Mouse (Mus musculus) hindbrain, embryonic 14.5 days (tissue): ENCODE results near the gene Mthfsd. TPM values are rescaled to one million over a fixed set of nuclear protein-coding genes. Genes with fewer than 3 reads are reported as not detected.
"Not testable (repeated sequence)": the region's sequence is repeated elsewhere in the genome, so short reads cannot be mapped to it uniquely, and the experiment has no call there.

Experiments used
- ATAC-seq: fragments of 200-750 bp; cut with Nextera tagmentation; 2 replicates; pipeline ENCODE4 v1.8.0; 2017; ENCODE audit warnings: moderate number of reproducible peaks, mild to moderate bottlenecking, moderate TSS enrichment, moderate library complexity; ENCODE audit not compliant: low FRiP score
- DNase-seq: peaks from one replicate; pipeline ENCODE4 v3.0.0-alpha.2; 2015; ENCODE audit warnings: low spot score
- H3K27ac ChIP-seq: fragments of 300-500 bp; sonication (generic); 2 replicates; pipeline ENCODE4 v1.5.1; 2014; ENCODE audit warnings: mild to moderate bottlenecking, moderate library complexity
- H3K27me3 ChIP-seq: fragments of 300-500 bp; sonication (generic); 2 replicates; pipeline ENCODE4 v1.6.1; 2014; ENCODE audit warnings: mild to moderate bottlenecking, low read length, mixed read lengths; ENCODE audit not compliant: control insufficient read depth, insufficient read depth
- H3K36me3 ChIP-seq: fragments of 300-500 bp; sonication (generic); replicated peaks from 2 replicates; pipeline ENCODE4 v1.6.1; 2014; ENCODE audit not compliant: control insufficient read depth, insufficient read depth
- H3K4me1 ChIP-seq: fragments of 300-500 bp; sonication (generic); replicated peaks from 2 replicates; pipeline ENCODE4 v1.6.1; 2014; ENCODE audit warnings: antibody characterized with exemption, low read length, mixed read lengths; ENCODE audit not compliant: control insufficient read depth, insufficient read depth
- H3K4me2 ChIP-seq: fragments of 300-500 bp; sonication (generic); replicated peaks from 2 replicates; pipeline ENCODE4 v1.6.1; 2014; ENCODE audit warnings: mild to moderate bottlenecking, moderate library complexity
- H3K4me3 ChIP-seq: fragments of 300-500 bp; sonication (generic); replicated peaks from 2 replicates; pipeline ENCODE4 v1.5.1; 2014; ENCODE audit warnings: mild to moderate bottlenecking, low read length
- H3K9ac ChIP-seq: fragments of 300-500 bp; sonication (generic); 2 replicates; pipeline ENCODE4 v1.6.1; 2014
- H3K9me3 ChIP-seq: fragments of 300-500 bp; sonication (generic); 2 replicates; pipeline ENCODE4 v1.6.1; 2016; ENCODE audit warnings: low read length; ENCODE audit not compliant: control insufficient read depth
- WGBS: fragments of 180-500 bp; shearing (Covaris S2); extraction: QIAGEN DNeasy Blood & Tissue Kit; methylation state at CpG from one replicate; pipeline ENCODE4 v1.1.7; 2014; 5-methylcytosine and 5-hydroxymethylcytosine counted together
- polyA plus RNA-seq: library from polyadenylated mRNA; unstranded; fragments of >200 nt; fragmentation: Nextera tagmentation; extraction: Ambion mirVana; gene quantifications from 2 replicates; pipeline ENCODE4 v1.2.1, GENCODE M21; 2014

Gene Mthfsd
- polyA plus RNA-seq, result 34.6 and 45.6 TPM in 2 replicates

DNA sequence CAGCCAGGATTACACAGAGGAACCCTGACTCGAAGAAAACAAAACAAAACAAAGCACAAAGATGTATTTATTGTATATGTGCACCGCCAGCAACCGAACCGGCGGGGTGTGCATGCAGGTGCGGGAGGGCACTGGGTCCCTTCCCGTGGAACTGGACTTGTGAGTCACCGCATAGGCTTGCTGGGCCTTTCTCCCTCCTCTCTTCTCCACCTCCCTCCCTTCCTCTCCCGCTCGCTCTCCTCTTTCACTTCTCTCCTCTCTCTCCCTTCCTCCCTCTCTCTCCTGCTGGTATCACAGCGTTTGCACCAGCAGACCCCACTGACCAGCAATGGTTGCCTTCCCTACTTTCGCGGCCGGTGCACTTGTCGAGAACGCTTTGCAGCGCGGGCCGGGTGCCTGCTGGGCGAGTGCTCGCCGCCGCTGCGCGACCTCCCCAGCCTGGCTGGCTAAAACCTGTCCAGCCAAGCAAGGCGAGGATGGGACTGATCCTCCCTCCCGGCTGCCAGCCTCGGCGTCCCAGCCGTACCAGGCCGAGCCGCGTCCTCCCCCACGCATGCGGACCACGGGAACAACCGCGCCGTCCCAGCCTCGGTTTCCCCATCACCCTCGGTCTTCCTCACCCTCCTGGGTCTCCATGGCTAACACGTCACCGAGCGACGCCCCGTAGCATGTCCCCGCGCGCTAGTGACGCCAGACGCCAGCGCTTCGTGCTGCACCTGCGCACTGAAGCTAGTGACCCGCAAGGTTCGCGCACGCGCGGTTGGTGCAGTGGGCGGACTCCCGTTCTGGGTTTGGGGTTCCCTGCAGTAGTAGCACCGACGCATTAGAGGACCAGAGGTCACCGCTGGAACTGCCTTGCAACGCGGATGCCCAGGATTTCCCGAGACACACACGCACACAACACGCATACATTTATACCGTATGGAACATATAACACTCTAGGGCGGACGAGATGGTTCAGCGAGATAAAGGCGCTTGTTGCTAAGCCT, at the start of gene Mthfsd:
Gene Mthfsd, minus strand, starts transcription at position 725 of the 989 bp plus-strand sequence.
- peaks cover 11% of the 10 kb centered on the region for H3K4me1 ChIP-seq

DNA sequence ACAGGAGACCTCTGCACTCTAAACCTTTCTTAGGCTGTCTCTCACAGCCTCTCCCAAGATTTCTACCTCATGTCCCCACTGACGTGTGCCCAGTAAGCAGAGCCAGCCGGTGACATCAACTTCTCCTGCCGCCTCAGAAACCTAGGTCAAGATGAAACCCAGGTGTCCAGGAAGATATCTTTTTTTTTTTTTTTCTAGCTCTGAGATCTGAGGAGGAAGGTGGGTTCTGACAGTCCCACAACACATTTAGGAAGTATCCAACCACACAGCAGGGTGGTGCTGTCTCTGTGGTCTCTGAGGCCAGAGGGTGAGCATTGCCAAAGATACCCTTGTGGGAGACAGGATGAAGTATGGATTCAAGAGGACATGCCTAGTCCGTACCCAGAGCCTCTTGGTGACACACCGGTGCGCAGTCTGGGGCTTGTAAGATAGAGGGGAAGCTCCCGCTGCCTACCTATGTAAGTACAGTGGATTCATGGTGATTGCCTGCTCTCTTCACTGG, 48.8 kb upstream of the Mthfsd start:
- ATAC-seq (no peak), DNase-seq (no peak)
- Histone ChIP-seq H3K4me1 (no peaks in the 10 kb centered on the region), H3K36me3 (no peaks in the 10 kb centered on the region), H3K4me3 (no peak overlapping the region), H3K27ac (no peak overlapping the region), H3K4me2 (no peak overlapping the region), H3K9ac (no peak overlapping the region), H3K9me3 (no peaks in the 10 kb centered on the region), H3K27me3 (no peaks in the 10 kb centered on the region)
- 90% methylated on average over 7 of the region's 7 CpGs for WGBS

More for the DNA sequence above, at the start of gene Mthfsd:
- 2% methylated on average over 72 of the region's 75 CpGs for WGBS
- H3K36me3 ChIP-seq, result peaks cover 24% of the 10 kb centered on the region
- peak within 1 kb of the TSS; percentile 89 for H3K4me2 ChIP-seq
- peak within 1 kb of the TSS; percentile 91 for H3K9ac ChIP-seq
- peak; percentile 99 for DNase-seq
- ATAC-seq, result peak; percentile 95
- no peaks in the 10 kb centered on the region for H3K9me3 ChIP-seq
- peak within 1 kb of the TSS; percentile 85 for H3K27ac ChIP-seq
- peak within 1 kb of the TSS; percentile 88 for H3K4me3 ChIP-seq
- H3K27me3 ChIP-seq, result peaks cover 9% of the 10 kb centered on the region; the same call in 1 of the 2 replicates

DNA sequence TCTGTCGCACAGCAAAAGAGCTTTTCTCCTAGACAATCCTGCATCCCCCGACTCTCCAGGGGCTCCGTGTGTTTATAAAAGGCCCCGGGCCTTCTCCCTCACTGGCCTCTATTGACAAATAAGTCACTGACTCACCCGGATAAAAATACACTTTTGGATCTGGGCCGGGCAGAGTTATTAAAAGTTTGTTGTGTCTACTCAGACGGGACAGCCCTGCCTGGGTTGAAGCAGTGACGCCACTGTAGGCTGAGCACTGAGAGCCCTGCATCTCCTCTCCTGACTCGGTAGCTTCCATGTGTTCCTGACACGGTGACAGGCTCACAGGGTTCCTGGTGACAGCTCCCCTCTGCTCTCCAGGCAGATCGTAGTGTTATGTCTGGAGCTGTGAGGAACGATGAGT, 44.2 kb upstream of the Mthfsd start:
- 69% methylated on average over 12 of the region's 12 CpGs for WGBS
- H3K9me3 ChIP-seq, result no peaks in the 10 kb centered on the region
- no peak overlapping the region for H3K4me2 ChIP-seq
- no peak overlapping the region for H3K4me3 ChIP-seq
- DNase-seq (no peak), ATAC-seq (no peak)
- H3K4me1 ChIP-seq, result no peaks in the 10 kb centered on the region
- no peak overlapping the region for H3K27ac ChIP-seq
- no peaks in the 10 kb centered on the region for H3K36me3 ChIP-seq
- H3K27me3 ChIP-seq, result no peaks in the 10 kb centered on the region
- H3K9ac ChIP-seq, result no peak overlapping the region

DNA sequence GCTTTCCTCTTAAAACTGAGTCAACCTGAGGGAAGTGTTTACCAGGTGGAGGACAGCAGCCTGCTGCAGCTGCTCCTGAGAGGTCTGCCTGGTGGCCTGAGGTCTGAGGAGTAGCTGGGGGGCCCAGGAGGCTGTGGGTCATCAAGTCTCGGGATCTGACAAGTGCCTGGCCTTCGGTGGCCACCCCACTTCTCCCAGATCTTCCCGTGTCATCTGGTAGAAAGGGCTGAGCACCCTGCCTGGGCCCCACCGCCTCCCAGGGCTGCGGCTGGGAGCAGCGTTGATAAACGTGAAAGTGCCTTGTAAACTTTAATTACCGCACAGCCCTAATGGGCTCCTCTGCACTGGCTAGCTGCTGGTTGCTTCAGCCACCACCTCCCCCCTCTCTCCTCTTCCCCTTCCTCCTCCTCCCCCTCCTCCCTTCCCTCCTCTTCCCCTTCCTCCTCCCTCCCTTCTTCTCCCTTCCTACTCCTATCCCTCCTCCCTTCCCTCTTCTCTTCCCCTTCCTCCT, 40.4 kb upstream of the Mthfsd start:
- DNase-seq, result no peak
- Histone ChIP-seq H3K27me3 (no peaks in the 10 kb centered on the region), H3K27ac (no peak overlapping the region), H3K4me3 (no peak overlapping the region), H3K9ac (no peak overlapping the region), H3K4me2 (no peak overlapping the region), H3K9me3 (no peaks in the 10 kb centered on the region), H3K36me3 (no peaks in the 10 kb centered on the region), H3K4me1 (no peaks in the 10 kb centered on the region)
- ATAC-seq, result no peak
- 52% methylated on average over 8 of the region's 8 CpGs for WGBS

DNA sequence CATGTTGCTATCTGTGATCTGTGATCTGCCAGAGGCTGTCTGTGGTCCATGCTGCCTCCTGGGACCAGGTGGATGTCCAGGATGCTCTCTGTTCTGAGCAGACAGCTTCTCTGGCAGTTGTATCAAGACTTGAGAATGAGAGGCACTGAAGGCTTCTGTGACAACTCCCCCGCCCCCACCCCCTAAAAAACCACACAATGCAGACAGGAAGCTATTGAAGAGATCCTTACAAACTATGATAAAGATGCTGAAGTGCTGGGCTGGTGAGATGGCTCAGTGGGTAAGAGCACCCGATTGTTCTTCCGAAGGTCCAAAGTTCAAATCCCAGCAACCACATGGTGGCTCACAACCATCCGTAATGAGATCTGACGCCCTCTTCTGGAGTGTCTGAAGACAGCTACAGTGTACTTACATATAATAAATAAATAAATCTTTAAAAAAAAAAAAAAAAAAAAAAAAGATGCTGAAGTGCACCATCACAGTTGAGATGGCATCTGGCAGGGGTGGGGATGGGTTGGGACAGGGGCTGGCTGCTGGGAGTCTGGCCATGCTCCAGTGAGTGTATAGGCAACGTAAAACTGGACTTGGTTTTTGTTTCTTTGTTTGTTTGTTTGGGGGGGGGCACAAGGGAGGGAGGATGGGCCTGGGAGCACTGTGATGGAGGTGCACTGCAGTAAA, 37.4 kb upstream of the Mthfsd start:
- H3K4me3 ChIP-seq, ATAC-seq, DNase-seq, H3K4me2 ChIP-seq, H3K9me3 ChIP-seq, H3K27me3 ChIP-seq, H3K36me3 ChIP-seq, H3K4me1 ChIP-seq, H3K9ac ChIP-seq, H3K27ac ChIP-seq: not testable (repeated sequence)
- 90% methylated on average over 4 of the region's 6 CpGs for WGBS

DNA sequence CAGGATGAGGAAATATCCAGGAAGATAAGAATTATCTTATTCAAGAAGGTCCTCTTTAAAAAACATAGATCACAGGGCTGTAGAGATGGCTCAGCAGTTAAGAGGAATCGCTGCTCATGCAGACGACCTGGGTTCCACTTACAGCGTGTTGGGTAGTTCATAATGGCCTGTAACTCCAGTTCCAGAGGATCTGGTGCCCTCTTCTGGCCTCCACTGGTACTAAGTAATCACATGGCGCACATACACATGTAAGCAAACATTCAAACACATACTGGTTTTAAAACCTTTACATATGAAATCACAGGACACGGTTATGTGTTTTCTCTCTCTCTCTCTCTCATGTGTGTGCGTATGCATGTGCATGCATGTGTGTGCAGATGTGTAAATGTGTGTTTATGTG, 28.7 kb upstream of the Mthfsd start:
- Histone ChIP-seq H3K36me3 (no peaks in the 10 kb centered on the region), H3K27me3 (peaks cover 9% of the 10 kb centered on the region), H3K4me1 (no peaks in the 10 kb centered on the region), H3K27ac (no peak overlapping the region), H3K4me2 (no peak overlapping the region), H3K9ac (no peak overlapping the region), H3K9me3 (peaks cover 4% of the 10 kb centered on the region; the same call in 1 of the 2 replicates), H3K4me3 (no peak overlapping the region)
- 95% methylated on average over 6 of the region's 6 CpGs for WGBS
- ATAC-seq, result no peak
- no peak for DNase-seq

DNA sequence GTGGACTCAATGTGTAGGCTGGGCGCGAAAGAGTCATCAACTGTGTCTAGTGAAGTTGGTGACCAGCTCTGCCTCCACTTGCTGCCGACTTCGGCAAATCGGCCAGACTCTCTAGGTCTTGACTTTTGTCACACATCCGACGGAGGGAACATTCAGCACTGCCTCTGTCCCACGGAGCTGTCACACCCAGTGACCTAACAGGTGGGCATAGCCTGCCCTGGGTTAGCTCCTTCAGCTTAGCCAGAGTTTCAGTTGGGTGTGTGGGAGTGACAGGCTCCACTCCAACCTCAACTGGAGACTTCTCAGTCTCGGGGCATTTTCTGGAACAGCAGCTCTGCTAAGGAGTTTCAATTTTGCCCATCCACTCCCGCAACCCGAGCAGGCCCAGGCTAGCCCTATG, 26.3 kb upstream of the Mthfsd start:
- WGBS, result 92% methylated on average over 11 of the region's 11 CpGs
- peaks cover 32% of the 10 kb centered on the region for H3K27me3 ChIP-seq
- no peaks in the 10 kb centered on the region for H3K4me1 ChIP-seq

DNA sequence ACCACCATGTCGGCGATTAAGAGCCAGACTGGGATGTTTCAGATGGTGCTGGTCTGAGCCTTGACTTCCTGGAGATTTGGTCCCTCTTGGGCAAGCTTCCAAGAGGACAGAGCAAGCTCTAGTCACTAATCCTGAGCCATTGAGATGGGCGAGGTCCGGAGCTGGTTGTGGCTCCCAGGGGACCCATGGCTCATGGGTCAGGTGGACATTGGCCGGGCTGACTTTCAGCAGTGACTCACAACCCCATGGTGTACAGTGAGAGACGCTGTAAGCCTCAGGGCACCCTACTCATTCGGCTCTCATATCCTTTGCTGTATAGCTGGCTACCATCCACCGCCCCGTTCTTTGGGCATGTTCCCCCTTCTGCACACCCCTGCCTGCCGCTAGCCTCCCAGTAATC, 25.9 kb upstream of the Mthfsd start:
- ATAC-seq (no peak), DNase-seq (no peak)
- Histone ChIP-seq H3K27ac (no peak overlapping the region), H3K27me3 (peaks cover 36% of the 10 kb centered on the region), H3K4me1 (no peaks in the 10 kb centered on the region), H3K36me3 (no peaks in the 10 kb centered on the region), H3K4me3 (no peak overlapping the region), H3K4me2 (no peak overlapping the region), H3K9me3 (peaks cover 4% of the 10 kb centered on the region; the same call in 1 of the 2 replicates), H3K9ac (no peak overlapping the region)
- WGBS, result 91% methylated on average over 10 of the region's 10 CpGs

More for the DNA sequence above, 26.3 kb upstream of the Mthfsd start:
- Histone ChIP-seq H3K4me2 (no peak overlapping the region), H3K9me3 (peaks cover 4% of the 10 kb centered on the region; the same call in 1 of the 2 replicates), H3K4me3 (no peak overlapping the region), H3K9ac (no peak overlapping the region), H3K36me3 (no peaks in the 10 kb centered on the region), H3K27ac (no peak overlapping the region)
- no peak for DNase-seq
- ATAC-seq, result no peak
